Mouse (Mus musculus) midbrain, embryonic 10.5 days (tissue): ENCODE results near the gene BC051665. TPM values are rescaled to one million over a fixed set of nuclear protein-coding genes. Genes with fewer than 3 reads are reported as not detected.

Experiments
- DNase-seq: peaks from one replicate; pipeline ENCODE4 v3.0.0-alpha.2; 2017; ENCODE audit warnings: low spot score
- H3K27ac ChIP-seq: fragments of 300-500 bp; sonication (generic); replicated peaks from 2 replicates; pipeline ENCODE4 v1.5.1; 2016; ENCODE audit warnings: mild to moderate bottlenecking
- H3K27me3 ChIP-seq: fragments of 300-500 bp; sonication (generic); 2 replicates; pipeline ENCODE4 v1.6.1; 2016; ENCODE audit warnings: low read depth, mild to moderate bottlenecking; ENCODE audit not compliant: poor library complexity, severe bottlenecking
- H3K36me3 ChIP-seq: fragments of 300-500 bp; sonication (generic); 2 replicates; pipeline ENCODE4 v1.6.1; 2016; ENCODE audit warnings: mild to moderate bottlenecking, moderate library complexity
- H3K4me1 ChIP-seq: fragments of 300-500 bp; sonication (generic); 2 replicates; pipeline ENCODE4 v1.6.1; 2016
- H3K4me3 ChIP-seq: fragments of 300-500 bp; sonication (generic); 2 replicates; pipeline ENCODE4 v1.5.1; 2016; ENCODE audit warnings: mild to moderate bottlenecking, moderate library complexity
- H3K9me3 ChIP-seq: fragments of 300-500 bp; sonication (generic); replicated peaks from 2 replicates; pipeline ENCODE4 v1.6.1; 2016; ENCODE audit warnings: mild to moderate bottlenecking
- WGBS: fragments of 180-500 bp; shearing (Covaris S2); methylation state at CpG from one replicate; pipeline ENCODE4 v1.1.7; 2016; 5-methylcytosine and 5-hydroxymethylcytosine counted together
- polyA plus RNA-seq: library from polyadenylated mRNA; unstranded; fragments of >200 nt; fragmentation: Nextera tagmentation; extraction: Ambion mirVana; gene quantifications from 2 replicates; pipeline ENCODE4 v1.2.1, GENCODE M21; 2016

BC051665 gene
- not detected in 2 replicates for polyA plus RNA-seq

DNA sequence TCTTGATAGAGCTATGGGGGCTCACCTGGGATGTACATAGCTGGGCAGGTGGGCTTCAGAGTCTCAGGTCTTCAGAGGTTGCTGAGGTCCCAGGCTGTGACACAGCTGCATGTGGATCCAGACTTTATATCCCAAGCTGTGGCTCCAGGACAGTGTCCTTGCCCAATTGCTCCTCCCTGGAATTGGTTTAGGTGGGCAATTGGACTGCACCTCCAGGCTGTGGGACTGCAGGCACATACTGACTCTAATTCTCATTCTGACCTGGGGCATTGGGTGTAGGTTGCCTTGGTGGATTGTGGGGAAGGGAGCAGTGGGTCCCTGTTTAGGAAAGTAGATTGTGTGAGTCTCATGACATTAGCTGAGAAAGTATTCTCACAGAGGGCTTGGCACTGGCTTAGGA, at the start of gene BC051665:
Gene BC051665, minus strand, starts transcription at position 101 of the 400 bp plus-strand sequence.
- Histone ChIP-seq H3K27me3 (no peaks in the 10 kb centered on the region), H3K4me1 (no peaks in the 10 kb centered on the region), H3K9me3 (no peaks in the 10 kb centered on the region), H3K36me3 (no peaks in the 10 kb centered on the region), H3K27ac (no peak within 1 kb of the TSS), H3K4me3 (no peak within 1 kb of the TSS)
- no peak for DNase-seq

DNA sequence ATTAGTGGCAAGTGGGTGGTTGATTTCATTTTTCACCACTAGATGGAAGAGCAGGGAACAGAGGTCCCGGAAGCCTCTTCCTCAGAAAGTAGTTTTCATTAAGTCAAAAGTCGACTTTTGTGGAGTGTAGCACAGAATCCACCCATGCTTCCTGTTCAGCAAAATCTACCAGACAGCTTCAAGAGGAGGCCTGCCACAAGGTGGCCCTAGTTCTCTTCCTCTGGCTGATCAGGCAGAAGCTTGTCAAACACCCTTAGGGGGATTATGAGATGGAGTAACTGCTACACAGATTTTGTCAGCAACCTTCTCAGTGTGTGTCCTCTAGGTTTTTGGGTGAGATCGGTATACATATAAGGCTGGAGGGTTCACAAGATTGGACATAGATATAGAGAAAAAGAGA, 39.9 kb upstream of the BC051665 start:
- WGBS = 68% methylated on average over 3 of the region's 3 CpGs
- Histone ChIP-seq H3K27me3 (no peaks in the 10 kb centered on the region), H3K9me3 (no peaks in the 10 kb centered on the region), H3K36me3 (no peaks in the 10 kb centered on the region), H3K4me1 (no peaks in the 10 kb centered on the region), H3K27ac (no peak overlapping the region), H3K4me3 (no peak overlapping the region)
- DNase-seq = no peak

DNA sequence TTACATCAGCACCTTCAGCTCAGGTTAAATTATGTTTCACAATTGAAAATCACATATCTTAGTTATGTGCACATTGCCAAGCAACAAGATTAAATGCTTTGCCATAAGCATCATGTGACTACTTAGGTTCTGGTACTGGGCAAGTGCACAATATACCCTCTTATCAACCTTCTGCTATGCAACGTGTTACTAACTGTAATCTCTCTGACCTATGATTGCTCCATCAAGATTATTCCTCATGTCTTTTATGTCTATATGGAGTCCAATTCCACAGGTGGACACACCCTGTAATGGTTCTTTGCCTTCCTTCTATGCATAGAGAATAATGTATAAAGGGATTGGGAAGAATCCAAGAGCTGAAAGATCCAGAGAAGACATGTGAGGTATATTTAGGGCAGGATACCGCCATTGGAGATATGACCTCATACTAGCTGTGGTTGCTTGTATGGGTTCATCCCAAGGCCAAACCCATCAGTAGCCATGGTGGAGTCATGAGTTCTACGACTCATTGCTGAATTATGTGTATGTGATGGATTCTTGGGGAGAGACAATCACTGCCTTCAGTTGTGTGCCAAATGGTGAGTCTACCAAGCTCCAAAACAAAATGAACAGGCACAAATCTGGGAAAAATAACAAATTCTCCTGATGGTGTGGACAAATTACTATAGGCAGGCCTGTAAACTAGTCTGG, 34.5 kb upstream of the BC051665 start:
- Histone ChIP-seq H3K4me1 (no peaks in the 10 kb centered on the region), H3K27ac (no peak overlapping the region), H3K36me3 (no peaks in the 10 kb centered on the region), H3K9me3 (no peaks in the 10 kb centered on the region), H3K27me3 (no peaks in the 10 kb centered on the region), H3K4me3 (no peak overlapping the region)
- WGBS = 78% methylated on average over 3 of the region's 3 CpGs
- DNase-seq = no peak

DNA sequence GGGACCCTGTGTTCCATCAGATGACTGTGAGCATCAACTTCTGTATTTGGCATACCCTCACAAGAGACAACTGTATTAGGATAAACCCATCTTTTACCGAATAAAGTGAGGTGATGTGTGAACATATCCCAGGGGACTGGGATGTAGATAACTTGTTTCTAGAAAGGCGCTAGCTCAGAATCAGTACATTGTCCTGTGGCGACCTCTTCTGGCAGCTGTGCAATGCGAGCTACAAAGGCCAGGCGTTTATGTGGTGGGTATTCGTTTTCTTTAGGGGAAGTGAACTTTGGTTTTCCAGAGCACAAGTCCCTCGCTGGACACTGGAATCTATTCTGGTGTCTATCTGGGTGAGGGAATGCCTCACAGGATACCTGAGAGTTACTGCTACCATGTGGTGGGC, 33.3 kb upstream of the BC051665 start:
- Histone ChIP-seq H3K9me3 (no peaks in the 10 kb centered on the region), H3K27ac (no peak overlapping the region), H3K27me3 (no peaks in the 10 kb centered on the region), H3K4me3 (no peak overlapping the region), H3K36me3 (no peaks in the 10 kb centered on the region), H3K4me1 (no peaks in the 10 kb centered on the region)
- 21% methylated on average over 7 of the region's 7 CpGs for WGBS
- peak; percentile 45 for DNase-seq

DNA sequence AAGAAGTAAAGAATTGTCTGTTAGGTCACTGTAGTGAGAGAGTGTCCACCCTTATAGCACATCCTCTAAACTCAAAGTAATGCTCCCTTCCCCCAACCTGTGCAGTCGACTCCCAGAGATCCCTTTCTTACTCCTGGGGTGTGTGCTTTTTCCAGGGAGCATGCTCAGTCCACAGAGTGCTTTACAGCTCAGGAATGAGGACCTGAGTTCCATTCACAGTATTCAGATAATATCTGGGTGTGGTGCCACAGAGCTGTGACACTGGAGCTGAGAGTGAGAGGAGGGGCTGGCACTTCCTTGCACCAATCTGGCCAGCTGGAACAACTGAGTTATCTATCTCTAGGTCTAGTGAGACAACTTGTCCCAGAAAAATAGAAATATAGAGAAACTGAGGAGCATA, 27.6 kb upstream of the BC051665 start:
- no peak for DNase-seq
- H3K4me1 ChIP-seq = no peaks in the 10 kb centered on the region
- H3K36me3 ChIP-seq = no peaks in the 10 kb centered on the region
- 79% methylated on average over 1 of the region's 1 CpGs for WGBS
- H3K27me3 ChIP-seq = no peaks in the 10 kb centered on the region
- no peak overlapping the region for H3K27ac ChIP-seq
- no peak overlapping the region for H3K4me3 ChIP-seq
- H3K9me3 ChIP-seq = no peaks in the 10 kb centered on the region

DNA sequence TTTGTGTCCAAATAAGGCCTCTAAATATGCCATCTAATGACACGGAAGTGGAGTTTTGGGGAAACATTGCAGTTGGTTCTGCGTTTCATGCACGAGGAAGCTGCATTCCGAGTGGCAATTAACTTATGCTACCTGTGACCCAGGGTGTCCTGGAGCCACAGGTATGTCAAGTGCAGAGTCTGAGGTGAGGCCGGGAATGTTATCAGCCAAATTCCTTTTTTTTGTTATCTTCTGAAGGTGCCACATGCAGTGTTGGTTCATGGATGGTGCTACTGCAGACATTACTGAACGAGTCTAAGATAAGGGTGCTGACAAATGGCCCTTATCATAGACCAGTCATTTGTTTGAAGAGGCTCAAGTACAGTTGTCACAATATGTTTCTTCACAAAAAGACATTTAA, 26.6 kb upstream of the BC051665 start:
- no peak for DNase-seq
- Histone ChIP-seq H3K36me3 (no peaks in the 10 kb centered on the region), H3K4me1 (no peaks in the 10 kb centered on the region), H3K27me3 (no peaks in the 10 kb centered on the region), H3K27ac (no peak overlapping the region), H3K9me3 (no peaks in the 10 kb centered on the region), H3K4me3 (no peak overlapping the region)
- 91% methylated on average over 6 of the region's 6 CpGs for WGBS

DNA sequence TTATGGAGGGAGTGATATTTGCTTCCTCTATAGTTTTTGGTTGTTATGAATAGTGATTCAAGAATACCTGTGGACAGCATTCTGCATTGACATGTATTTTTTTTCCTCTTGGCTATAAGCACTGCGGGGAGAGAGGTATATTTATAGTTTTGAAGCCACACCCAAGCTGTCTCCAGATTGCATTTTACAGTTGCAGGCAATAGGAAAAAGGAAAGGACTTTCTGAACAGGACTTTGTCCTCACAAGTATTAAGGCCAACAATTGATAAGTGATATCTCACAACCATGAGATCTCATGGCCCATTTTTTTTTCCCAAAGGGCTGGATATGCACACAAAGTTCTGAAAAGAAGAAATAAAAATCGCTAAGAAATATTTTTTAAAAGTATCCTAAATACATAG, 23.5 kb upstream of the BC051665 start:
- H3K27ac ChIP-seq = no peak overlapping the region
- no peaks in the 10 kb centered on the region for H3K27me3 ChIP-seq
- no peak for DNase-seq
- 82% methylated on average over 2 of the region's 2 CpGs for WGBS
- H3K4me3 ChIP-seq = no peak overlapping the region
- no peaks in the 10 kb centered on the region for H3K36me3 ChIP-seq
- no peaks in the 10 kb centered on the region for H3K9me3 ChIP-seq
- no peaks in the 10 kb centered on the region for H3K4me1 ChIP-seq

DNA sequence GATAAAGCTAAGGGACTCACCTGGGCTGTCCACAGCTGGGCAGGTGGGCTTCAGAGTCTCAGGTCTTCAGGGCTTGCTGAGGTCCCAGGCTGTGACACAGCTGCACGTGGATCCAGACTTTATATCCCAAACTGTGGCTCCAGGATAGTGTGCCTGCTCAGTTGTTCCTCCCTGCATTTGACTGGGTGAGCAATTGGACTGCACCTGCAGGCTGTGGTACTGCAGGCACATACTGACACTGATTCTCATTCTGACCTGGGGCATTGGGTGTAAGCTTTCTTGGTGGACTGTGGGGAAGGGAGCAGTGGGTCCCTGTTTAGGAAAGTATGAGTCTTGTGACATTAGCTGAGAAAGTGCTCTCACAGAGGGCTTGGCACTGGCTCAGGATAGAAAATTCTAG, 16.6 kb upstream of the BC051665 start, which contains the start of gene Ctsll3:
Gene Ctsll3, minus strand, starts transcription at position 101 of the 400 bp plus-strand sequence.
- no peak for DNase-seq
- no peaks in the 10 kb centered on the region for H3K36me3 ChIP-seq
- H3K9me3 ChIP-seq = no peaks in the 10 kb centered on the region
- no peak within 1 kb of the TSS for H3K4me3 ChIP-seq
- H3K27ac ChIP-seq = no peak within 1 kb of the TSS
- H3K27me3 ChIP-seq = no peaks in the 10 kb centered on the region
- H3K4me1 ChIP-seq = no peaks in the 10 kb centered on the region
- WGBS = 79% methylated on average over 1 of the region's 1 CpGs

DNA sequence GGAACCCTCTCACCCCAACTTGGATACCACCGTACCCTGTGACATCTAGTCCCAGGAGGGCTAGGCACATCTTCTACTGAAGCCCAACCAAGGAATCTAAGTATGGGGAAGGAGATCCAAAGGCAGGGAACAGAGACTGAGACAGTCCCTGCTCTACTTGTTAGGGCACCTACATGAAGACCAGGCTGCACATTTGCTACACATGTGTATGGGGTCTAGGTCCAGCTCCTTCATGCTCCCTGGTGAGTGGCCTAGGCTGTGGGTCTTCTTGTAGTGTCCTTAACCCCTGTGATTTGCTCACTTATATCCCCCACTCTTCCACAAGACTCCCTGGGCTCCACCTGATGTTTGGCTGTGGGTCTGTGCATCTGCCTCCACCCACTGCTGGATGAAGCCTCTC, 3.3 kb upstream of the BC051665 start:
- peak; percentile 1 for DNase-seq
- 74% methylated on average over 1 of the region's 1 CpGs for WGBS
- Histone ChIP-seq H3K4me1 (no peaks in the 10 kb centered on the region), H3K36me3 (no peaks in the 10 kb centered on the region), H3K9me3 (no peaks in the 10 kb centered on the region), H3K4me3 (no peak overlapping the region), H3K27ac (no peak overlapping the region), H3K27me3 (no peaks in the 10 kb centered on the region)

DNA sequence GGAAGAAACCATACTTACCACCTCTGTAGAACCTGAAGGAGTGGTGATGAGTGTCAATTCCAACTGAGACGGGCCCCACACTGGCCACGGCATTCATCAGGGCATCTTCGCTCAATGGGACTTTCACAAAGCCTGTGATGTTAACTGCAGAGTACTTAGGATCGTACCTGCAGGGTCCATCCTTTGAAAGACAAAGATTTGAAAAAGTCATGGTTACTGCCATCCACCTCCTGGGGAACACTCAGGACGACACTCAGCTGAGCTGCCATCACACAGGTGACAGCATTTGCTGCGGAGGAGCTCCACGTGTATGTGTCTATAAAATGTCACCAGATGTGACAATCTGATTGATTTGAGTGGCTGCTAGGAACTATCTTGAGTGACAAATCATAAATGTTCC, 2.9 kb downstream of the BC051665 start:
- no peaks in the 10 kb centered on the region for H3K27me3 ChIP-seq
- no peaks in the 10 kb centered on the region for H3K36me3 ChIP-seq
- WGBS = 89% methylated on average over 7 of the region's 7 CpGs
- H3K9me3 ChIP-seq = no peaks in the 10 kb centered on the region
- H3K4me3 ChIP-seq = no peak overlapping the region
- DNase-seq = no peak
- no peak overlapping the region for H3K27ac ChIP-seq
- no peaks in the 10 kb centered on the region for H3K4me1 ChIP-seq

DNA sequence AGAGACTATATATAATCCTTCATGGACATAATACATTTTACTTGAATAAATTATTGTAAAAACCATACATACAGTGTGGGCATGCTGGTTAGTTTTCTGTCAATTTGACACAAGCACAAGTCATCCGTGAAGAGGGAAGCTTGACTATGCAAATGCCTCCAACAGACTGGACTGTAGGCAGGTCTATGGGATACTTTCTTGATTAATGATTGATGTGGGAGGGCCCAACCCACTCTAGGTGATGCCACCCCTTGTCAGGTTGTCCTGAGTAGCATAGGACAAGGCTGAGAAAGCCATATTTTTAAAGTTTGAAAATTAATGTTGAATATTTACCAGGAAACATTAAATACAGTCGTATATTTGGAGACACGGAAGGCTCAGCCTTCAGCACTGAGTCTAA, 5.6 kb downstream of the BC051665 start:
- 89% methylated on average over 3 of the region's 3 CpGs for WGBS
- H3K36me3 ChIP-seq = no peaks in the 10 kb centered on the region
- H3K4me3 ChIP-seq = no peak overlapping the region
- no peaks in the 10 kb centered on the region for H3K27me3 ChIP-seq
- H3K9me3 ChIP-seq = no peaks in the 10 kb centered on the region
- no peak for DNase-seq
- H3K4me1 ChIP-seq = no peaks in the 10 kb centered on the region
- H3K27ac ChIP-seq = no peak overlapping the region

DNA sequence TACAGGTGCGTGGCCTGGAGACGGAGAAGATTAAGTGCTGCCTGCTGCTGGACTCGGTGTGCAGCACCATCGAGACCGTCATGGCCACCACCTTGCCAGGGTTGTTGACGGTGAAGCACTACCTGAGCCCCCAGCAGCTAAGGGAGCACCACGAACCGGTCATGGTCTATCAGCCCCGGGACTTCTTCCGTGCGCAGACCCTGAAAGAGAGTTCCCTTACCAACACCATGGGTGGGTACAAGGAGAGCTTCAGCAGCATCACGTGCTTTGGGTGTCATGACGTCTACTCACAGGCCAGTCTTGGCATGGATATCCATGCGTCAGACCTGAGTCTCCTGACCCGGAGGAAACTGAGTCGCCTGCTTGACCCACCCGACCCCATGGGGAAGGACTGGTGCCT, 25.0 kb downstream of the BC051665 start:
- H3K9me3 ChIP-seq = no peaks in the 10 kb centered on the region
- 96% methylated on average over 17 of the region's 17 CpGs for WGBS
- peaks cover 54% of the 10 kb centered on the region for H3K36me3 ChIP-seq
- H3K4me1 ChIP-seq = no peaks in the 10 kb centered on the region
- H3K27ac ChIP-seq = no peak overlapping the region
- no peaks in the 10 kb centered on the region for H3K27me3 ChIP-seq
- H3K4me3 ChIP-seq = no peak overlapping the region
- DNase-seq = no peak

DNA sequence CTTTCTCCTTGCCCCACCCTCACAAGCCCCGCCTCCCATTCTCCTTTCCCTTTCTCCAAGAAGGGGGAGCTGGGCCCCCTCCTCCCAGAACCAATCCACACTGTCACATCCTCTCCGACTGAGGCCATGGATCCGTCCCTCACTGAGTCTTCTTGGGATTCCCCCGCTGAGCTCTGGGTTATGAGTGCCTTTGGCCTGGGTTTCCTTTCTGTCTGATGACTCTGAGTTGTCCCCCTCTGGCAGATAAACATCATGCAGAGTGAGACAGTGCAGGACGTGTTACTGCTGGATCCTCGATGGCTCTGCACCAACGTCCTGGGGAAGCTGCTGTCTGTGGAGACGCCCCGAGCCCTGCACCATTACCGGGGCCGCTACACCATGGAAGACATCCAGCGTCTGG, 25.8 kb downstream of the BC051665 start:
- no peaks in the 10 kb centered on the region for H3K9me3 ChIP-seq
- H3K27ac ChIP-seq = no peak overlapping the region
- no peaks in the 10 kb centered on the region for H3K27me3 ChIP-seq
- H3K4me3 ChIP-seq = no peak overlapping the region
- H3K36me3 ChIP-seq = peaks cover 58% of the 10 kb centered on the region
- 93% methylated on average over 12 of the region's 12 CpGs for WGBS
- no peak for DNase-seq
- no peaks in the 10 kb centered on the region for H3K4me1 ChIP-seq

DNA sequence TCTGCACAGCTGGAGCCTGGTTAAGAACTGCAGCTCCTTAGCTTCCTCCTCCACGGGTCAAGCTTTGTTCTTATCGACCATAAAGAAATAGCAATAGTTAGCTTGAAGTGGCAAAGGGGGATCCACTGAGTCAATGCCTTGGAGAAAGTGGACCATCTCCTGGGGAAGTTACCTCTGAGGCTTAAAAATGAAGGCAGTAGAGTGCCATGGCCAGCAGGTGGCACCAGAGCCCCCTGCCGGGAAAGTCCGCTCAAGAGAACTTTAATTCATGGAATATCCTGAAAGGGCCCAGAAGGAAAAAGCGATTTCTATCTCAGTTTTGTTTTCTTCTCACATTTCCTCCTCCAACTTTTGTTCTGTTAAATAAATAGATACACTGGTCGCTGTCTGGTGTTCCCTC, 27.0 kb downstream of the BC051665 start:
- Histone ChIP-seq H3K9me3 (no peaks in the 10 kb centered on the region), H3K4me3 (no peak overlapping the region), H3K27me3 (no peaks in the 10 kb centered on the region), H3K27ac (no peak overlapping the region), H3K36me3 (peaks cover 63% of the 10 kb centered on the region), H3K4me1 (no peaks in the 10 kb centered on the region)
- DNase-seq = peak; percentile 37
- WGBS = 46% methylated on average over 6 of the region's 6 CpGs
